Mouse (Mus musculus) fat pad, adult 2 months (tissue): Measurements from ENCODE around the gene Cacna1d.

Source experiments
- DNase-seq: peaks from one replicate; pipeline ENCODE4 v3.0.0-alpha.2; 2011; ENCODE audit warnings: low read depth, low spot score; ENCODE audit errors: extremely low read depth

The Cacna1d gene

GRCm38 (mm10) chr14:30491342-30491741, at the start of gene Cacna1d:
TSS of gene Cacna1d (minus strand) at chr14:30491455.
- DNase-seq = no peak

GRCm38 (mm10) chr14:30533780-30534450, 42.7 kb upstream of the Cacna1d start:
- DNase-seq = no peak

DNA sequence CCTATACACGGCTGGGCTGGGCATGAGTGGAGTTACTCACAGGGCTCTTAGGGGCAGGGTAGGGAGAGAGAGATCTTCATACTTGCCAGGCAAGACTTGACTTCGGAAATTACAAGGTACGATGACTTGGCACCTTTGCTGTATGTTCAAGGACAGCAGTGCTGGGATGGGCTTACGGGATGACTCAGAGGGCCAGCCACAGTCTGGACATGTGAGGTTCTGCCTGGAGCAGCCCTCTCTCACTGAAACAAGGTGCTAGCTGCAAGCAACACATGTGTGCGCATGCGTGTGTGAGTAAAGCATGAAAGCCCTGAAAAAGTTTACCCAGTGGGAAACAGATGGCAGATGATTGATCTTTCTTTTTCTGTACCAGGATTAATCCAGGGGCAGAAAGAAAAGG, 40.6 kb upstream of the Cacna1d start:
- peak; percentile 45 for DNase-seq

DNA sequence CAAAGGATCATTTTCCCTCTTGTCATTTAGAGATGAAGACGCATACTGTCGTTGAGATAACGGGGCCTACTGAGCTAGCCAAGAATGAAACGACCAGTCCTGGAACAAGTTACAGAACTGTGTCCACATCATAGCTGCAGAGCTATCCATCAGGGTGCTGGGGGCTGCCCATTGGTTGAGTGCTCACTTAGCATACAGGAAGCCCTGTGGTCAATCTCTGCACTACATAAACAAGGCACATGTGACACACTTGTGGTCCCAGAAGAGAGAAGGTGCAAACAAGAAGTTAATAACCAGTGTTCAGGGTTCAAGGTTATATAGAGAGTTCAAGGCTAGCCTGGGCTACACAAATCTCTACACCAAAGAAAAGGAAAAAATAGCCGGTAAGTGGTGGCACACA, 40.2 kb upstream of the Cacna1d start:
- no peak for DNase-seq

GRCm38 (mm10) chr14:30530726-30531269, 39.5 kb upstream of the Cacna1d start:
- no peak for DNase-seq

DNA sequence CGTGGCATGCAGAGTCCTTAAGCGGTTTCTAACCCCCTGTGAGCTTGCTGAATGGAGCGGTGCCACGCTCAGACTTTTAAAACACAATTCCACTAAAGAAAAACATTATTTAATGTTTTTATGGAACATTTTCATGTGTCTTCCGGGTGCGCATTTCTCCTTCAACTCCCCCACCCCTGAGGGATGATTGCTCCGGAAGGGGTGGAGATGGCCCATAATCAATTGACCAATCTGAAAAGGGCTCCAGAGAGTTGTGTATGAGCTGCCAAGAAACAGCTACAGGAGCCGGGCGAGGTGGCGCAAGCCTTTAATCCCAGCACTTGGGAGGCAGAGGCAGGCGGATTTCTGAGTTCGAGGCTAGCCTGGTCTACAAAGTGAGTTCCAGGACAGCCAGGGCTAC, 38.2 kb upstream of the Cacna1d start:
- DNase-seq = no peak

GRCm38 (mm10) chr14:30528961-30529360, 37.7 kb upstream of the Cacna1d start:
- no peak for DNase-seq

DNA sequence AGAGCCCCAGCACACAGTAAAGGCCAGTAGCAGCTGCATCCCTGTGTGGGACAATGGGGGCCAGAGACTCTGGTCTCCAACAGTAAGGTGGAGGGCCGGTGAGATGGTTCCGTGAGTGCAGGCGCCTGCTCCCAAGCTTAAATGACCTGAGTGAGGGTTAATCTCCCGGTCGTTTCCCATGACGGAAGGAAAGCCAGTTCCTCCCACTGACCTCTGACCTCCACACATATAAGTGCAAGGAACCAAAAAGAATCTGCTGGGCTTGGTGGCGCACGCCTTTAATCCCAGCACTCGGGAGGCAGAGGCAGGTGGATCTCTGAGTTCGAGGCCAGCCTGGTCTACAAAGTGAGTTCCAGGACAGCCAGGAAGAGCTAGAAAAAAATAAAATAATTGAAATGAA, 37.1 kb upstream of the Cacna1d start:
- DNase-seq = no peak

- DNase-seq = no peak
Observed at GRCm38 (mm10) chr14:30523356-30523755, 32.1 kb upstream of the Cacna1d start.

DNA sequence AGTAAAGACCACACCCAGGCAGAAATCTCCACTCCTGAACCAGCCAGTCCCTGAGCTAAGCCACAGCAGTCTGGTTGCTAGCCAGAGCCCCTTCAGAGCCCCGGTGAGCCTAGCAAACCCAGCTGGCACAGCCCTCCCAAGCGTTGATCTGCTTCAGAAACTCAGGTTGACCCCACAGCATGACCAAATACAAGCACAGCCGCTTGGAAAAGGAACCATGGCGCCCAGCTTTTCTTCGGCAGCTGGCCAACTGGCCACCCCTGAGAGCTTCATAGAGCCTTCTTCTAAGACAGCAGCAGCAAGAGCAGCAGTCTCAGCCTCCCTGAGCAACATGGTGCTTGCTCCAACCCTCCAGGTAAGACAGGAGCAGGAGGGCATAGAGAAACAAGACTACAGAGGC, 28.1 kb upstream of the Cacna1d start:
- DNase-seq = no peak

GRCm38 (mm10) chr14:30515931-30516723, 24.9 kb upstream of the Cacna1d start:
- DNase-seq = no peak

DNA sequence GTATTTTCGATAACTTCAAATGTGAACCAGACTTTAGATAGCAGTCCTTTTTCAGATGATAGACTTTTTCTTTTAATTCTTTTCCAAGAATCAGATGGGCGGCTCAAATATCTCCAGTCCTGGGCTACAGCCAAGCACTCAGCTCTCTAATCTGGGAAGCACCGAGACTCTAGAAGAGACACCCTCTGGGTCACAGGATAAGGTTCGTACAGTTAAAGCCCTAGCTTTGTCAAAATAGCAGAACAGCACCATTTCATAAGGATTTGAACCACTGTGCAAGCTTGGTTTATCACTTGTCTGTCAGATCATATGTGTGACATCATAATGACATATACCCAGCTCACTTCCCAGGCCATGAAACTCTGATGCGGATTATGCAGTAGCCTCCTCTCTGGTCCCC, 21.6 kb upstream of the Cacna1d start:
- no peak for DNase-seq

DNA sequence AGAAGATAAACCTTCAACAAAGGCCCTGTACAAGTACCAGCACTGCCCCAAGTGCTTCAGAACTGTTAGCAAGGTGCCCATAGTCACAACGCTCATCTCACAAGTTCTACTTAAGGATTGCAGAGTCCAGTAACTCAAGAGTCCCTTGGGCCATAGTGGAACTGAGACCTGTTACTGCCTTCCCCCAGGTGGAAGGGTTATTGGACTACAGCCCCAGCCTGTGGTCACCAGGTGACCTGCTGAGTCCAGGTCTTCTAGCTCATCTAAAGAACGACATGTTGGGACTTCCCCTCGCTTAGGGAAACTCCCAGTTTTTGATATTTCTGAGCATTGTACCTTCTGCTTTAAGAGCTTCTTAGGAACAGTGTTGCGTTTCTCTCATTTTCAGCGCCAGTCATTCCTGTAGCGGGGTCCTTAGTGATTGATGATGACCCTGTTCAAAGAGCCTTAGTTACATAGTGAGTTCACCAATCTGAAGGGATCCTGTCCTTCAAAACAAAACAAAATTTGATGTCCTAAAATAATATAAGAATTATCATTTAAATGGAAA, 19.0 kb upstream of the Cacna1d start:
- DNase-seq = no peak

DNA sequence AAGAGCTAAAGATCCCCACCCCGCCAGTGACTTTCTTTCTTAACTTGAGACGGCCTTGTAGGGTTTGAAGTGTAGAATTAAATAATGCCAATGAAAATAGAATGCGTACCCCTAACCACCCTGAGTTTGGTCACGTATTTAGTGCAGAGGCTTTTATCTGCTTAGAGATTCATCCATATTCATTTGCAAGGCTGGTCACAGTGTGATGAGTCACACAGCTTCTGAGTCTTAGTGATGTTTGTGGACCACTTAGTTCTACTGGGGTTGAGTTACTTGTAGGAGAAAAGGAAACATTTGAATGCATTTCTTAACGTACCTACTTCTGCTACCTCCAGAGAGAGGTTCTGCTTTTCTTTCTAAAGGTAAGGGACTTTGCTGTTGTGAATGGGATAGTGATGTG, 13.7 kb upstream of the Cacna1d start:
- DNase-seq = no peak

DNA sequence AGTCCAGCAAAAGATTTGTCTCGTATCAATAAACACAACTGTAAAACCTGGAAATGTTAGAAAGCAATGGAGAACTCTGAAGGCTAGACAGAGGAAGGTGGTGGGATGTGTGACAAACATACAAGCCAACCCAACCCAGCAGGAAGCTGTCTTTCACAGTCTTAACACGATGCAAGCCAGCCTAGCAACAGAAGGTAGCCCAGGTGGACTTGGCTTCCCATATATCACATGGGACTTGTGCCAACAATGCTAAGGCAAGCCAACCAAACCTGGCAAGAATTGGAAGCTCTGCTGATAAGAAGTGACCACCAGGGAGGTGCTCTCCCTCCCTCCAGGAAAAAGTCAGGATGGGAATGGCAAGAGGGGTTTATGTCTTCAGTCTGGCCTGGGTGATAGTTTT, 6.9 kb upstream of the Cacna1d start:
- DNase-seq = no peak

DNA sequence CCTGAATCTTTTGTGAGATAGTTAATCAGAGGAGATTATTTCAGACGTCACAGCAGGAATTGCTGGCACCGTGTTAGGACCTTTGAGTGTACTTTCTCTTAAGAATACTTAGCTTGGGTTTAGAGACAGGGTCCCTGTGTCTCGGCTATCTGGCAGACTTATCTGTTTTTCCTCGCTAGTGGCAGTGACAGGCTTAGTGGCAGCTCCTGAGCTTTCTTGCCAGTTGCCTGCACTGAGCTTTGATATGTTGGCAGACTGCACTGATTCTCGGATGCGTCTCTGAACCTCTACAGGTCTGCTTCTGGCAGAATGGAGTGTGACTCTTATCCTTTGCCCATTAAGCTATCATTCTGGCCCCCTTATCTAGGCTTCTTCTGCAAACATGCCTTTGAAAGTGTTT, 3.7 kb upstream of the Cacna1d start:
- DNase-seq = no peak

DNA sequence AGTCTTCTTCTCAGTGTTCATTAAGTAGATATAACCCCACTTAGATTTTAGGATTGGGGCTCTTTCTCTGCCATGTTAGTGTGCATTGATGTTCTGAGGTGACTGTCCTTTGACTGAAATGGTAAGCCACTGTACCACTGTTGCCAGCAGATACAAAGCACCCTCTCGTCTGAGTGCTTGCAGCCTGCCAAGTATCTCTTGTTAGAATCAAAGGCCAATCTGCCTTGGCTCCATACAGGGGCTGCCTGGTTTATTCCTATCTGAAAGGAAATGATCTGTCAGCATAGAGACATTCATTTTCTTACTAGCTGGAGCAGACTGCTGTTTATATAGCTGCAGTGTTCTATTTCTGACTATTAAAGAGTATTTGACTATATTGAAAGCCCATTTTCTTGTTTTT, 2.0 kb upstream of the Cacna1d start:
- no peak for DNase-seq

DNA sequence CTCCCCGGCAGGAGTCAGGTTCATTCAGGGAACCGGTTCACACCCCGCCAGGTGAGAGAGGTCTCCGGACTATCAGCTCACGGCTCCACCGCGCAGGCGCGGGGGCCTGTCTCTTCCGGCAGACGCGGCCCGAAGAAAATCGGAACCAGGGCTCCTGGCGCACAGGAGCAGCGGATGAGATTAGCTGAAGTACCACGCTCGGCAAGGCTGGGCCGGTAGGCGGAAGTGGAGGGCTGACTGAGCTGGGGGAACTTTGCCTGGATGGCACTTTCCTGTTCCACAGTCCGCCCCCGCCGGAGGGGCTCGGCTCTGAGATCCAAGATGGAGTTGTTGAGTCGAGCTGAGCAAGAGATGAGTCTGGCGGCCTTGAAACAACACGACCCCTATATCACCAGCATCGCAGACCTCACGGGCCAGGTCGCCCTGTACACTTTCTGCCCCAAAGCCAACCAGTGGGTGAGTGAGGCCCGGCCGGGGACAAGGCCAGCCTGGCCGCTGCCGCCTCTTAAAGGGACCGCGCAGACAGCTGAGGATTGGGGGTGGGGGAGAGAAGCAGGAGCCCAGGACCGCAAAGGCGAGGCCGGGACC, 11.8 kb downstream of the Cacna1d start, which contains the start of gene Dcp1a:
Dcp1a (plus strand) TSS at position 175 of the 588 bp plus-strand sequence.
- peak; percentile 65 for DNase-seq

- no peak for DNase-seq
Observed at GRCm38 (mm10) chr14:30474416-30474815, 16.8 kb downstream of the Cacna1d start.

DNA sequence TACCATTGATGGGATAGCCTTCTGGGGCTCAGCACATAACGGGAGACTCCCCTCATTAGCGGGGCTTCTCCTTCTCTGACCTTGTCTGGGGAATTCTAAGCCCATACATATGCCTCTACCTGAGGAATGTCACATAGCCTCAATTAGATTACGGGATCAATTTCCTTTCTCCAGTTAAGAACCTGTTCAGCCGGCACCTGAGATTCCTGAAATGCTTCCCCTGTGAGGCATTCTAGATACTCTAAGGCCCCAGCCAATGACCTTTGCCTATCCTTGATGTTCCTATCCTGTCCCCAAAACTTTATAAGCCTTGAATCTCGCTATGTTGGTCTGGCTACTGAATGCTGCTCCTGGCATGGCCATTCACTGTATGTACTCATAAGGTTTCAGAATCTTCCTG, 17.6 kb downstream of the Cacna1d start:
- DNase-seq = no peak

GRCm38 (mm10) chr14:30463312-30463711, 27.9 kb downstream of the Cacna1d start:
- no peak for DNase-seq
